Mouse (Mus musculus): ENCODE data around the gene Topbp1. TPM values are rescaled to one million over a fixed set of nuclear protein-coding genes. Genes with fewer than 3 reads are reported as not detected.
"Not testable (repeated sequence)": the region's sequence is repeated elsewhere in the genome, so short reads cannot be mapped to it uniquely, and the experiment has no call there.

Gene Topbp1
- total RNA-seq, 4 experiments from 2014 or later, result 17.9 to 20.9 (median 19.4) TPM

DNA sequence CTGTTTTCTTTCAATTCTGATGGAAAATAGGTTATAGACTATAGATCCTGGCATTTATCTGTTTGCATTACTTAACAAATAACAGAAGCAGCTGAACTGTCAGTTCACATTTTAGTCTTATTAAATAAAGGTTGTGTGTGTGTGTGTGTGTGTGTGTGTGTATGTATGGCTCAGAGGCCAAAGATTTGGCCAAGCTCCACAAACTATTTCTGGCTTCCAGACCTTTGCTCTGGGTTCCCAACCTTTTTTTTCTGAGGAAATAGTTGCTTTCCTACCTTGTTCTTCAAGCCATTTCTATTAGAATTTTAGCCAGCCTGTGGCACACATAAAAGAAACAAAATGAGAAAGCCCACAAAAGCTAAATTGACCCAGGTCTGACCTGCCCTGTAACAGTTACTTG is 43.8 kb downstream of the Topbp1 start:
- DNase-seq (ENCODE audit: low spot score in 2 of 2), result no peak

- not testable (repeated sequence) for DNase-seq (ENCODE audit: low spot score in 2 of 2)
Measured at GRCm38 (mm10) chr9:103353500-103354260, 48.7 kb downstream of the Topbp1 start.

GRCm38 (mm10) chr9:103357893-103358292 is 52.9 kb downstream of the Topbp1 start:
- no peak for DNase-seq (ENCODE audit: low spot score in 2 of 2)

DNA sequence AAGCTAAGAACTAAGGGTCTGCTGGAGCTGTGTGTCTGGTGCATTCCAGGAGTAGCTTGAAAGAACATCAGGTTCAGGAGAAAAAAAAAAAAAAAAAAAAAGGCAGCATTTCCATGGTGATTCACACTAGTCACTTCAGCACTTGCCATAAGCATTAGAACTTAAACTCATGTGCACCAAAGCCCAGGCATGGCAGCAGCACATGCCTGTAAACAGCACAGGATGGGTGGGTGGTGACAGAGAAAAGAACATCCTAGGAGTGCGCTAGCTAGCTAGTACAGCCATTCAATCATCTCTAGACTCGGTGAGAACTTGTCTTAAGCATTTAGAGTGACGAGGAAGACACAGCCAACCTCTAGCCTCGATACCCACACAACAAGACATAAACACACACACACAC is 53.5 kb downstream of the Topbp1 start:
- no peak for DNase-seq (ENCODE audit: low spot score in 2 of 2)

DNA sequence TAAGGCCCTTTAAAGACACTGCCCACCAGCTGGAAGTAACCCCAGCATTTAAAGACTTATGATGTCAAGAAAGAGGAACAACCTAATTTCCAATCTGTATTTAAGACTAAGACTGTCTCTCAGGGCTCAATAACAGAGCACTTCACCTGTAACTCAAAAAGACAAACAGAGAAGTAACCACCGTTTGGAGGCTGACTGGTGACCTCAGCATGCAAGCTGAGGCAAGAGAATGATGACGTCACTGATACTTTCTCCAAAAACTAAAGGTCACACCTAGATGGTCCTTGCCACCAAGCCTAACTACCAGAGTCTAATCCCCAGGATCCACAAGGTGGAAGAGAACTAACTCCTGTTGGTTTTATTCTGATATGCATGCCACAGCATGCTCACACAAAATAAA is 55.6 kb downstream of the Topbp1 start:
- no peak for DNase-seq (ENCODE audit: low spot score in 2 of 2)

DNA sequence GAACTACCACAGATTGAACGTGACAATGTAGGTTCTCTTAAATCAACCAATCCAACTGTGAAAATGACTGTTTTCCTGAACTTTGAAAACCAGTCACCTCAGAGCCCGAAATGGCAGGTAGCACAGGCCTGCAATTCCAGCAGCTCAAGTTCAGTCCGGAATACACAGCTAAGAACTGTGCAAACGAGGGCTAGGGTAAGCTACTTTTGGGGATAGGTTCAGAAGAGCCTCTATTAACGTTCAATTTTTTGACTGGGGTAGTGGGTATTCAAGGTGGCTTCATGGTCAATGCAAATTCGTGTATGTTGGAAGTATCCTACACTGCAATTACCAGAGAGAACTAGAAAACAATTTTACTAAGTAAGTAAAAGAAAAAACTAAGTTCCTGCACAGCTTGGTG is 58.1 kb downstream of the Topbp1 start:
- no peak for DNase-seq (ENCODE audit: low spot score in 2 of 2)

DNA sequence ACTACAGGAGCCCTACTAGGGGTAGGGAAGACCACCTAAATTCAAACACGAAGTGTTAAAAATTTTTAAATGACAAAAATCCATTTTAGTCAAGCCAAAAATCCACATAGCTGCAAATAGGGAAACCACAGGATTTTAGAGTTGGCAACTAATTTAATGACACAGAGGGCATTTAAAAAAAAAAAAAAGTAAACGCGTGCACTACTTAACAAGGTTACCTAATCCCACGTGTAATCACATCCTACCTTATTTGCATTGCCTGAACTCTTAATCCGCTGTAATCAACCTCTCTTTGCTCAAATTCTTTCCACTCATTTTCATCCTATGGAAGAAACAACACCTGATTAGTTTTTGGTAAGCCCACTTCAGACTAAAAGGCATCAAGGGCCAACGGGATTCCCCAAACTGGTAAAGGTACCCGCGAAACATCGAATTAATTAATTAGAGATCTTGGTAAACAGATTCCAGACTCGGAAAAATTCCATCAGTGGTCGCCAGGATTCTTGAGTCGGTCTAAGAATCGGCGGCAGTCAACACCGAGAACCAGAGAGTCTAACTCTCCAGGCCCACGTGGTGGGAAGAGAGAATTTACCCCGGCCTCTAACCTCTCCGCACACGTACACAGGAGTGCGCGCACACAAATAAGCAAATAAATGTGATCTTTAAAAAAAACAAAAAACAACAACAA is 58.9 kb downstream of the Topbp1 start:
- no peak for DNase-seq (ENCODE audit: low spot score in 2 of 2)

GRCm38 (mm10) chr9:103364601-103365289 is 59.7 kb downstream of the Topbp1 start:
- peak; percentile 21 to 44 for DNase-seq (ENCODE audit: low spot score in 2 of 2)

DNA sequence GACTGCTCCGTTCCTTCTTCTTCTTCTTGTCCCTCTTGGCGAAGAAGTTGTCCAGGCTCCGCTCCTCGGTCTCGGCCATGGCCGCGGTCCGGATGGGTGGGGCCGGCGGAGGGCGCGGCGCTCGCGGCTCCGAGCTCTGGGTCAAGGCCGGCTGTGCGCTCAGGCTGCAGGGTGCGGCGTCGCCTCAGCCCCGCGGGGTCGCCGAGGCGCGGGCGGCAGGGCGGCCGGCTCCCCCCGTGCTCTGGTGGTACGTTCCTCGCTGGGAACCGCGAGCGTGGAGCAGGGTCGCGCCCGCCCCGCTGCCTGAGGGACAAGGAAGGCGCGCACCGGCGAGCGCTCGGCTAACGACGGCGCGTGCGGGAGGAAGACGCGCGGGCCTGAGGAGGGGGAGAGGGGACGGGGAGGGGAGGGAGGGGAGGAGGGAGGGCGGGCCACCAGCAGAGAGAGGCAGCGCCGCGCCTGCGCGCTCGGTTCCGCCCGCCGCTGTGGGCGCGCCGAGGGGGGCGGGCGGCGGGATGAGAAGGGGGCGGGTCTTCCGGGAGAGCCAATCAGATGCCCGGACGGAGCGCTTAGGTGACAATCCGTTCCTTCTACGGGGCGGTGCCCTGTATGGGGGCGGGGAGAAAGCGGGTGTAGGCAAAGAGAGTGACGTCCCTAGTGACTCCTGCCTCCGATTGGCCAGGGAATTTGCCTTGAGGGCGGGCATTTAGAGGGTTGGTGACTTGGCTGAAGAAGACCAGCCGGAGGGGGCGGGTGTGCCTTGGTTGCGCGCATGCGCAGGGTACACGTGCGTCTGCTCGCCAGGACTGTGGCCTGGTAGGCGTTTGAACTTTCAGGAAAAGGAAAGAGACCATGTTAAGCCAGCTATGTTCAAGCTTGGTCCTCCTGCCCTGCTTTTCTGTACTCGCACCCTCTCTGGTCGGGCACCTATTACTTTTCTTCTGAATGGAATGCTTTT is 60.6 kb downstream of the Topbp1 start, which contains the start of gene Cdv3:
Gene Cdv3 (minus strand): TSS at position 551 of the 958 bp plus-strand sequence.
- DNase-seq (ENCODE audit: low spot score in 2 of 2), result peak; percentile 93 to 100

DNA sequence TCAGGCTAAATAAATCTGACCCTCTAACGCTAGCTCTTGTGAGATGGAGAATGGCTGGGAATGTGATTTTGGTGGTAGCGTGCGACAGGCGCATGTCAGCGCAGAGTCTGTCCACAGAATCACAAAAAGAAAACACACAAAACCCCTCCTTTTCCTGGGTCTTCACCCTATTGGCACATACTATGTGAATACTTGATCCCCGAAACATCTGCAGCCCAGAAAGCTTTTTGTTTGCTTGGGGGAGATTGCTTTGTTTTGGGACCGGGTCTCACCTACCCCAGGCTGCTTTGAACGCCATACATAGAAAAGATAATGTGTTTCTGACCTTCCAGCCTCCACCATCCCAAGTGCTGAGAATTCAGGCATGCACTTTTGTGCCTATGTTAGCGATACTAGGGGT is 61.3 kb downstream of the Topbp1 start:
- DNase-seq (ENCODE audit: low spot score in 2 of 2), result no peak

GRCm38 (mm10) chr9:103369951-103370350 is 64.9 kb downstream of the Topbp1 start:
- no peak for DNase-seq (ENCODE audit: low spot score in 2 of 2)

- no peak for DNase-seq (ENCODE audit: low spot score in 2 of 2)
Measured at GRCm38 (mm10) chr9:103372271-103373010, 67.4 kb downstream of the Topbp1 start.

- DNase-seq (ENCODE audit: low spot score in 2 of 2), result no peak
Measured at GRCm38 (mm10) chr9:103376346-103377320, 71.6 kb downstream of the Topbp1 start.

- DNase-seq (ENCODE audit: low spot score in 2 of 2), result no peak
Measured at GRCm38 (mm10) chr9:103378686-103379085, 73.7 kb downstream of the Topbp1 start.

DNA sequence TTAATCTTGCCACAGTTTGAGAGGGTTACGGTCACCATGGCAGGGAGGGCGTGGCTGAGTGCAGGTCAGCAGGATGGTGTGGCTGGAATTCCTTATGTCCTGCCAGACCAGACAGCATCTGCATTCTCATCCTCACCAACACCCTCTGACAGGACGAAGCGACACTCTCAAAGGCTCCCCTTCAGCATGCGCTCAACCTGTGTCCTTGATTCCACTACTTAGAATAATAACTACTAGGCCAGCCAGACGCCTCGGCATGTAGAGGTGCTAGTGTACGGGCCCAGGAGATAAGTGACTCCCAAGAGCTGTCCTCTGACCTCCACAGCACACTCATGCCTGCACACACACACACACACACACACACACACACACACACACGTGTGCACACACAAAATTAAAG is 74.2 kb downstream of the Topbp1 start:
- DNase-seq (ENCODE audit: low spot score in 2 of 2), result no peak

DNA sequence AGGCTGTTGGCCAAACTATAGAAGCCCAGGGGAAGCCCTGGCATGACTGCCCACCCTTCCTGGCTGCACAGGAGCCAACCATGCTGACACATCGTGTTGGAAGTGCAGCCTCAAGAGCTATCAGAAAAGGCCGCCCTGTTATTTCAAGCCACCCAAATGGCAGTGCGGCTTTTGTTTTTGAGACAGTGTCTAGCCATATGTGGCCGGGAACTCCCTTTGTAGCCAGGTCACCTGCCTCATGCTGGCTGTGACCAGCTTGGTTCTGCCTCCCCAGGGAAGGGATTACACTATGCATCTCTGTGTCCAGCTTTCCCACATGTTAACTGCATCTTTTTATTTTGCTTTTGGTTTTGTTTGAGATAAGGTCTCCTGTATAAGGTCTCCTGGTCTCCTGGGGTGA is 75.6 kb downstream of the Topbp1 start:
- DNase-seq (ENCODE audit: low spot score in 2 of 2), result no peak

GRCm38 (mm10) chr9:103382989-103383388 is 78.0 kb downstream of the Topbp1 start:
- no peak for DNase-seq (ENCODE audit: low spot score in 2 of 2)

DNA sequence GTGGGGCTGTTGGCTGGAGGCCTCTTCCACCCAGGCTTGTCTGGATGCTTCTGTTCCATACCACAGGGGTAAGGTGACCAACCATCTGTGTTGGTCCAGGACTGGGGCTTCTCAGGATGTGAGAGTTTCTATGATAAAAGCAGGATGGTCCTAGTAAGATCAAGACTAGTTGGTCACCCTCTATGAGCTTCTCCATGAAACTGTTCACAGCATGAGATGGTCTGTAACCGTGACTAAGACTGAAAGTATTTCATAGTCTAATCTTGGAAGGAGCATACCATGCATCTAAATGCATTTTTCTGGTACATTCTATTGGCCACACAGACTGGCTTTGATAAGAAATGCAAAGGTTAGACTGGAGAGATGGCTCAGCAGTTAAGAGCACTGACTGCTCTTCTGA is 78.6 kb downstream of the Topbp1 start:
- no peak for DNase-seq (ENCODE audit: low spot score in 2 of 2)

DNA sequence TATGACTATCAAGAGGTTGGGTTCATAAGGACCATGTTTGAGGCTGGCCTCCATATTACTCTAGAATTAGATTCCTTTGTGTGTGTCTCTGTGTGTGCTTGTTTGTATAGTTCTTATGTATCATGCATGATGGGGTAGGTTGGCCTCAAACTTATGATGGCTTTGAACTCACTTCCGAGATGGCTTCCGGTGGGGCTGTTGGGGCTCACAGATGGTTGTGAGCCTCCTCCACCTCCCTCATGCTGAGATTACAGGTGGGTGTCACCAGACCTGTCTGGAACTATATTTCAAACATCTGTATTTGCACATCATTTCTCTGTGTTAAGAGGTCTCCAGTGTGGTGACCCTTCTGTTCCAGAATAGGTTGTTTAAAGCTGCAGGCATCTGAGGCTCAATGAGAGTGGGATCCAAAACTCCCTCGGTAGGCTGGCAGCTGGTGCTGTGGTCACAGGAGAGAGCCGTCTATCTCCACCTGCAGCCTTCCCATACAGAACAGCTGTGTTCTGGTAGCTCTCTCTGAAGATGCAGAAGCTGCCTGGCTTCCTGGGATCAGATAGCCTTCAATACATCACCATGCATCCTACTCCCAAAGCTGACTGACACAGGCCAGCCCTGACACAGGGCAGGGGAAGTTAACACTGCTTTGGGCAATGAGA is 79.3 kb downstream of the Topbp1 start:
- DNase-seq (ENCODE audit: low spot score in 2 of 2), result no peak

Measured in left cerebral cortex, adult 8-10 months (tissue).